Mouse (Mus musculus) CH12.LX (cell line): ENCODE data around the gene Rrp12.

Experiments
- CTCF ChIP-seq, 2 experiments: IDR thresholded peaks in 1 of 2; conservative IDR thresholded peaks in 1 of 2; 2 replicates each; pipeline ENCODE4 v1.5.1; 2011 to 2012; ENCODE audit warnings: low read depth in 2 of 2, low read length in 2 of 2, improper control_type of control experiment in 1 of 2, inconsistent platforms in 1 of 2, mild to moderate bottlenecking in 1 of 2, moderate library complexity in 1 of 2
- E2F4 ChIP-seq: IDR thresholded peaks from 2 replicates; pipeline ENCODE4 v1.6.1; 2011; ENCODE audit warnings: low read depth, low read length, improper control_type of control experiment; ENCODE audit not compliant: insufficient replicate concordance
- EP300 ChIP-seq: IDR thresholded peaks from 2 replicates; pipeline ENCODE4 v1.6.1; 2011; ENCODE audit warnings: low read length, improper control_type of control experiment
- ETS1 ChIP-seq: conservative IDR thresholded peaks from 2 replicates; pipeline ENCODE4 v1.6.1; 2012; ENCODE audit warnings: low read depth, mild to moderate bottlenecking, inconsistent platforms, low read length, improper control_type of control experiment, moderate library complexity
- KAT2A ChIP-seq: IDR thresholded peaks from 2 replicates; pipeline ENCODE4 v1.6.1; 2012; ENCODE audit warnings: low read length, improper control_type of control experiment, inconsistent platforms; ENCODE audit not compliant: insufficient replicate concordance
- POLR2A ChIP-seq: IDR thresholded peaks from 2 replicates; pipeline ENCODE4 v1.6.1; 2011; ENCODE audit warnings: low read depth, mild to moderate bottlenecking, improper control_type of control experiment, low read length
- SIN3A ChIP-seq: IDR thresholded peaks from 2 replicates; pipeline ENCODE4 v1.6.1; 2012; ENCODE audit warnings: low read length, improper control_type of control experiment, inconsistent platforms
- ZC3H11A ChIP-seq: IDR thresholded peaks from 2 replicates; pipeline ENCODE4 v1.6.1; 2012; ENCODE audit warnings: low read depth, mild to moderate bottlenecking, inconsistent platforms, low read length, improper control_type of control experiment

GRCm38 (mm10) chr19:41831718-41832391 lies 64.1 kb downstream of the Rrp12 start:
- TF ChIP-seq CTCF (conservative IDR thresholded peaks at IDR 0.05 in 1 of 2, IDR thresholded peaks at IDR 0.05 in 1 of 2; ENCODE audit: low read depth in 2 of 2, low read length in 2 of 2), result no peak
- no peak for TF ChIP-seq ZC3H11A
- no peak for TF ChIP-seq SIN3A
- TF ChIP-seq EP300, result no peak
- no peak for TF ChIP-seq POLR2A
- TF ChIP-seq KAT2A, result no peak
- no peak for TF ChIP-seq ETS1
- TF ChIP-seq E2F4, result no peak
